Mouse (Mus musculus): ENCODE measurements around the gene Cttnbp2nl.

DNA sequence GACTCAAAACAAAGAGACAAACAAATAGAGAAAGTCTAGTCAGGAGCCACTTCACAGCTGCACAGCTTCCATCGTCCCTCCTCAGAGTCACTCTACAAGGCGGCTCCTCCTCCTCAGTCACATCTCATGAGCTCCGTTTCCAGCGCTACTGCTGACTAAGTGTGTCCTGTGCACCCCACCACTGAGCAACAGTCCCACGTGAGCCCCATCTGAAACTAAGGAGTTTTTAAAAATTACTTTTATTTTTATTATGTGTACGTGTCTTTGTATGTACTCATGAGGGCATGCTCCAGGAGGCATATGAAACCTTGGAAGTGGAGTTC, 34.2 kb downstream of the Cttnbp2nl start:
- TF ChIP-seq POLR2A (IDR thresholded peaks at IDR 0.05; ENCODE audit: borderline replicate concordance, extremely low read depth, insufficient read depth, insufficient read length, poor library complexity, severe bottlenecking), result no peak
- no peak for TF ChIP-seq CTCF (IDR thresholded peaks at IDR 0.05; ENCODE audit: borderline replicate concordance, extremely low read depth, insufficient read depth, insufficient read length)
